Mouse (Mus musculus): ENCODE data around the gene Mrtfb.

The Mrtfb gene

DNA sequence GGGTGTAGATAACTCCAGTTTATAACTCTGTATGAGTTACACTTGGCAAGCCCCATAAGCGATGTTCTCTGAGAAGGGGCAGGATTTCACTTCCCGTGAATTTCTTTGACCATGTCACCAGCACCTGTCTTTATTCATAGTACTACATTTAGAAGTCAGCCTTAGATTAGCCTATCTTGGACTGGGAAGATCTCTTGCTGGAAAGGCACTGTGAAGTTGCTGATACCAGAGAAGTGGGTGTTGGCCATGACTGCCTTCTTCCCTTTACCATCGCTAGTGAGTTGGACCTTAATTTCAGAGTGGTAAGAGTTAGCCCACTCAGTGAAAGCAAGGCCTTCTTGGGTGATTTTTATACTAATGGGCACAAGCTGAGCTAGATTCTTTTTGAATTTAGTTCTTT lies 70.3 kb downstream of the Mrtfb start:
- no peak for TF ChIP-seq GATA4 (IDR thresholded peaks at IDR 0.05; ENCODE audit: insufficient replicate concordance, low read length)

DNA sequence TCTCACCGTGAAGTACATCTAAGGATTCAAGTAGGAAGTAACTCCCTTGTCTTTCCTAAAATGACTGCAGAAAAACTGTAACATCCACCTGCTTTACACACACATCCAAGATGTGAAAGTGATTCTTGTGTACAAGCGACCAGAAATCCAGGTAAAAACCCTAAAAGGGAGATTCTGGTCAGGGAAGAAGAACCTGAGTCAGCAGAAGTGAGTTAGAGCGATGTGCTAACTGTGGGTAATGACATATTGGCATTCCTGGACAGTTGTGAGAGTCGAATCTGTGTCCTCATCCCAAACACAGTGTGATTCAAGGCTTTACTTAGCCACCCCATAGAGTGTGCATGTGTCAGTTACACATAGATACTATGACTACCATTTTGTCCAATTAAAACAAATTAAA lies 72.4 kb downstream of the Mrtfb start:
- no peak for TF ChIP-seq GATA4 (IDR thresholded peaks at IDR 0.05; ENCODE audit: insufficient replicate concordance, low read length)

DNA sequence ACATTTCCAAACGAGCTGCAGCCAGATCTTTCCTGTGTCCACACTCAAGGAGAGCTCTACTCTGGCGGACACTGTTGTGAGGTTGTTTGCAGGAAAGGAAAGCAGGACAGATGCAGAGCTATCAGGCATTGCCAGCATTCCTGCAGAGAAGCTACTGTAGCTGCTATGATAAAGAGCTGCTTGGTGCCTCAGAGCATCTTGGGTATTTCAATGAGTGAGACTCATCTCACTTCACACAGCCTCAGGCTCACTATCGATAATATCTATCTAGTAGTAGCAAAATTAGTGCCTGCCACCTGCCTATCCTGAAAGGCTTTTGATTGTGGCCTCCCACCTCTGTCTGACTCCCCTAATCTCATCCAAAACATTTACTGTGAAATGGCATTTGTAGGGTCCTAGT lies 73.4 kb downstream of the Mrtfb start:
- TF ChIP-seq GATA4 (IDR thresholded peaks at IDR 0.05; ENCODE audit: insufficient replicate concordance, low read length): no peak

DNA sequence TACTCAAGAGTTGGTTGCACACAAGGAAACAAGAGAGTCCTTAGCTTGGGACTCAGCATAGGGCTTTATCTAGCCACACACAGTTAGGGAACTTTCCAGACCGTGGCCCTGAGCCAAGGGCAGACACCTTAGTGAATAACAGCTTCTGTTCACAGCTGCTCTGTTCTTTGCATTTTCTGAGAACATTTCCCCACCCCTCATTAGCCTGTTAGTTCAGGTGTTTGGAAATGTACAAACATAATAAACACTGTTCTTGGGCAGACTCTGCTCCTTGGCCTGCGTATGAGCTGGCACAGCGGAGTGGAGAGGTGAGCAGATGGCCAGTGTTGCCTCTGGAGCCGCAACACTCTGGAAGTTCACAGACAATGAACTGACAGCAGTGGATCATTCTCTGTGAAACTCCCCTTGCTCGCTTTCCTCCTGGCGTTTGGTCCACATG lies 74.0 kb downstream of the Mrtfb start:
- no peak for TF ChIP-seq GATA4 (IDR thresholded peaks at IDR 0.05; ENCODE audit: insufficient replicate concordance, low read length)

DNA sequence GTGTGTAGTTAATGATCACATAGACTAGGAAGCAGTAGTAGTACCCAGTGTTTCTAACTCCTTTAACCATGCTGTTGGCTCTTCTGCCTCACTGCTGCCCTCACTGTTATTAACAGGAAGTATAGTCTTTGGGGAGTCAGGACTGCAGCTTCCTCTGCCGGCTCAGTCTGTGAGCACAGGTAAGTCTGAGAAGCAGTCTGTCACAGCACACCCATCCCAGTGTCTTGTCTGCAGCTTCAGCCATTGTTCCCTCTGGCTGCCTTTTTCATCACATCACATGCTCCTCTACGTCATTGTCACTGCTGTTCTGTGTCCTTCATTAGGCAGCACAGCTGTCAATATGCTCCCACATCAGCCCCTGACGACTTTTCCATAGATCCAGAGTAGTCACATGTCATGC lies 75.6 kb downstream of the Mrtfb start:
- no peak for TF ChIP-seq GATA4 (IDR thresholded peaks at IDR 0.05; ENCODE audit: insufficient replicate concordance, low read length)

DNA sequence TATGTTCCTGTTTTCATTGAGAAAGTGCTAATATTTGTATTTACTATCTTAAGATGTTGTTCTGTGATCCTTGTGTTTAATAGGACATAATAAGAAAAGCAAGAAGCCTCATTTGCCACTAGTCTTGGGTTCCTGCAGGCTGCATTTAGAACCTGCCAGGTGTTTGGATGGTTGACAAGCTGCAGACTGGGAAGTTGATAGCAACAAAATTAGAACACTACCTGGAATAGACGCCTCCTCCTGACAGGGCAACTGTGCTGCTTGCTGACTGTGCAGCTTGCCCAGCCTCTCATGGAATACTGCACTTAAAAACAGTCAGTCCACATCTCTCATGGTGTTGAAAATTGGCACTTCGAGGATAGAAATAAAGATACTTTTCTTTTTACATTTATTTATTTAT lies 76.3 kb downstream of the Mrtfb start:
- no peak for TF ChIP-seq GATA4 (IDR thresholded peaks at IDR 0.05; ENCODE audit: insufficient replicate concordance, low read length)

DNA sequence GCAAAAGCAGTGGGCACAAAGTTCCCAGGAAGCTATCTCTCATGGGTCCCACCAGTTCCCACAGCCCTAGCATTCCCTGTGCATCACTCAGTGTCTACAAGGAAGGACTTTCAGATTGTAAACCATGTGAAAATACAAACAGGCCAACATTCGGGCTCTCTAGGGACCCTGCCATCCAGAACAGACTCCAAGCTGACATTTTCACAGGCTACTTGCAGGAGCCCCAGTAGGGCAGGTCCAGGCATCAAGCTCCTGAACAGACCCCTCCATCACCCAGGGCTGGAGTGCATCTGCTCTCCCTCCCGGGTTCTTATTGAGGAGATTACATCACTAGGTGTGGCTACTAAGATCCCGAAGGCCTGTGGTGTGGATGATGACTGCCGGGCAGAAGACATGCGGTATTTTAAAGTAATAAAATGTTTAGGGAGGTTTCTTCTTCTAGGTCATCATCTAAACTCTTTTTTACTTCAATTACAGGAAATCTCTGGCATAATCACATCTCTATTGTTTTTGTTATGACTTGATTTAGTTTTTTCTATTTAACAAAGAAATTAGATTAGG lies 77.6 kb downstream of the Mrtfb start:
- TF ChIP-seq GATA4 (IDR thresholded peaks at IDR 0.05; ENCODE audit: insufficient replicate concordance, low read length): no peak

DNA sequence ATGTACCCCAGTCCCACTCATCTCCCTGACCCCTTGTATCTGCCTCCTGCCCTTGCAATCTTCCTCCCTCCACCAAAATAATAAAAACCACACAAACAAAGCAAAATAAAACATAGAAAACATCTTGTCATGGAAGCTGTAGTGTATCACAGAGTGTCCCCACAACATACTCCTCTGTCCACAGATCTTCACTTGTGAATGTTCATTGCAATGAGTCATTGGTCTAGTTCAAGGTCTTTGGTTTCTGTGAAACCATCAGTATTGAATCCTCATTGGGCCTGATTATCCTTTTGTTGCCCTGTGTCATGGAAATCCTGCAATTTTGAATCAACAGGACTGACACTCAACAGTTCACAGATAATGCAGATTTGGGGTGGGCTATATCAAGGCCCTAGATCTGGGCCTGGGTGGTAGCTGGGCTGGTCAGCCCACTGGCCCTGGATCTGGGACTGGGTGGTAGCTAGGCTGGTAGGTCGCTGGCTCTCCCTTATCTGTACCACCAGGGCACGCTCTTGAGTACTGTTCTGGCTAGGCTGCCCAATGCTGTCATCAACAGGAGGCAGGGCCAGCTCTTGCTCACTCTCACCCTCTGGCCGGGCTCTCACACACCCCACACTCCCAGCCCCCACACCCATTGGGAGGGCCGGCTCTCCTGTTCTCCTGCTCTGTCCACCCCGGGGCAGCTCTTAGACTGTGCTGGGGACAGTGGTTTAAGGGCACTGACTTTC lies 80.4 kb downstream of the Mrtfb start:
- TF ChIP-seq GATA4 (IDR thresholded peaks at IDR 0.05; ENCODE audit: insufficient replicate concordance, low read length): peak; percentile 49; the same call in 1 of the 2 replicates

DNA sequence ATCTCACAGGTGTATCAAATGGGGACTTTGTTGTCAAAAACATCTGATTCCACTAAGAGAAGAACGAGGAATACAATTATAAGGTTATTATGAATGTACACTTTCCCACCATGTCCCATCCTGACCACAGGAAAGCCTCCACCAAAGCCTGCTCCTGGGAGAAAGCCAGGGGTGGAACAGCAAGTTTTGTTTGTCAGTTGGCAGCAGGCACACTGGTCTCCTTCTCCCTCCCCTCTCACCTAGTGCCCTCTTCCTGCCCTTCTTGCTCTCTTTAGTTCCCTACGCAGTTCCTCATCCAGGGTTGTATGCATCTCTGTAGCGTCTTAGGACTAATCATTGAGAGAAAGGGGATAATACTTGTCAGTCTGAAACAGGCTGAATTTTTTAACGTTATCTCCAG lies 81.8 kb downstream of the Mrtfb start:
- no peak; the same call in 1 of the 2 replicates for TF ChIP-seq GATA4 (IDR thresholded peaks at IDR 0.05; ENCODE audit: insufficient replicate concordance, low read length)

DNA sequence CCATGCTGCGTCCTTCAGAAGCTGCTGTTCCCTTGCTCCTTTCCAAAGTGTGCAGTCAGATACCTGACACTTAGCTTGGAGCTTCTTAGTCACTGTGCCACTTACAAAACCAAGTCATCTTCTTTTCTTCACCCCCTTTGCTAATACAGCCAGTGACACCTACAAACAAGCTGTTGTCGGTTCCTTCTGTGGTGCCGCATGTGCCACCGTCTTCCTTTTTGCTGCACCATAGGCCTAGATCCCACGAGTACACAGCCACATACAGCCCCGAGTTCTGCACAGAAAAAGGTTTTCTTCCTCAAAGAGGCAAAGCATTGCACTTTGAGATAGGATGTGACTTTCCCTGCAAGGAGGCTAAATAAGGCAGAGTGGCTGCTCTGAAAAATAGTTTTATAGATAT lies 83.2 kb downstream of the Mrtfb start:
- no peak for TF ChIP-seq GATA4 (IDR thresholded peaks at IDR 0.05; ENCODE audit: insufficient replicate concordance, low read length)

DNA sequence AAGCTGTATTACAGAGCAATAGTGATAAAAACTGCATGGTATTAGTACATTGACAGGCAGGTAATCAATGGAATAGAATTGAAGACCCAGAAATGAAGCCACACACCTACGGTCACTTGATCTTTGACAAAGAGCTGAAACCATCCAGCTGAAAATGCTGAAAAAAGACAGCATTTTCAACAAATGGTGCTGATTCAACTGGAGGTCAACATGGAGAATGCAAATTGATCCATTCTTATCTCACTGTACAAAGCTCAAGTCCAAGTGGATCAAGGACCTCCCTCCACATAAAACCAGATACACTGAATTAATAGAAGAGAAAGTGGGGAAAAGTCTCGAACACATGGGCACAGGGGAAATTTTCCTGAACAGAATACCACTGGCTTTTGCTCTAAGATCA lies 89.5 kb downstream of the Mrtfb start:
- TF ChIP-seq GATA4 (IDR thresholded peaks at IDR 0.05; ENCODE audit: insufficient replicate concordance, low read length): peak; percentile 73

DNA sequence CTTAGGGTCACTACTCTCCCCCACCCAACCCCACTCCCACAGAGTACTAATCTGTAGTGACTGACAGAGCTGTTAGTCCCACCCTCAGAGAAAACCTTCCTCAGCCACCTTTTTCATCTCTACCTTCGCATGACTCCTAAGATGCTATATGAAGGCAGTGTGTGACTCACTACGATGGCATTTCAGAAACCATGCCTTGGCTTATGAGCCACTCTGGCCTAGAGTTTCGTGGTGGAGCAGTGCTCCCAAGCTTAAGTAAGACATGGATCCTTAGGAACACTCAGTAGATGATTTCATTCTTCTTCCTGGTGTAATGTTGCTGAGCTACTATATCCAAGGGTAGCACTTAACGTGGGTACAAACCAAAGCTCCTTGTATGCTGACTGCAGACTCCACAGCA lies 94.4 kb downstream of the Mrtfb start:
- no peak for TF ChIP-seq GATA4 (IDR thresholded peaks at IDR 0.05; ENCODE audit: insufficient replicate concordance, low read length)

DNA sequence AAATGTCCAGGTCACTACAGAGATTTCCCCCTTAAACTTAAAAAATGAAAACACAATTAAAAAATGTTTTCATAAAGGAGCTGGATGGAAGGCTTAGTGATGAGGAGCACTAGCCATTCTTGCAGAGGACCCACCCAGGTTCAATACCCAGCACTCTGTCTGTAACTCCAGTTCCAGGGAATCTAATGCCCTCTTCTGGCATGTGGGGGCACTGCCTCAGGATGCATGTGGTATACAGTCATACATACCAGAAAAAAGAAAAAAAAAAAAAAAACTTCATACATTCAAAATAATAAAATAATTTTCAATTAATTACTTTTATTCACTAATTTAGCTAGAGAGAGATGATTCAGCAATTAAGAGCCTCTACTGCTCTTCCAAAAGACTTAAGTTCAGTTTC lies 95.0 kb downstream of the Mrtfb start:
- no peak for TF ChIP-seq GATA4 (IDR thresholded peaks at IDR 0.05; ENCODE audit: insufficient replicate concordance, low read length)

DNA sequence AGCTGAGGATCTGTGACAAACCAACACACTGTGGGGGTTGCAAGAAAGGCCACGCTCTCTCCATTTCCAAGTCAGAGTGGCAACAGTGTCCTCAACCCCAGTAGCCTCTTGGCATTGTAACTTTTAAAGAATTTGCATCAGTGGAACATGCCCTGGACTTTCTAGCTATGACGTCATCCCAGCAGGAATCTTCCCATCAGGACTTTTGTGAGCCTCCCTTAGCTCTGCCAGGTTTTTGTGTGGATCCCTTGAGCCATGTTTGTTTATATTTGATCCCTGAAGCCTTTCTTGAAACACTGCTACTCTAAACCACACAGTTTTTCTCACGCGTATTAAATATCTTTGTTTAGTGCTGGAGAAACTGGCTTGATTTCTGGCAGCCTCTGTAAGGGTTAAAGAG lies 97.6 kb downstream of the Mrtfb start:
- TF ChIP-seq GATA4 (IDR thresholded peaks at IDR 0.05; ENCODE audit: insufficient replicate concordance, low read length): no peak

DNA sequence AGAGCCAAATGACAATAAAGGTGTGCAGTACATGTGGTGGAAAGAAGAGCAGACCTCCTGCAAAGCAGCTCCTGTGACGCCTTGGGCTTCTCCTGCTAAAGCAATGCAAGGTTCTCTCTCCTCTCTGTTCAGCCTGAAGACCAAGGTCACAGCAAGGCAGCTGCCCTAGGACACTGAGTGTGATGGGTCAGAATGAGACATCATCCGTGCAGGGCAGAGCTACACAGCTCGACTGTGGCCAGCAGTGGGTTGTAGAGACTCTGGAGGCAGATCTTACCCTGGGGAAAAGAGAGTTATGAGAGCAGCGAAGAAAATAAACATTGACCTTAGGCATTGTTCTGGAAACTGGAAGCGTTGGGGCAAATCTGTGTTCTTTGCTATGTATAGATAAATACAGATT lies 98.2 kb downstream of the Mrtfb start:
- no peak for TF ChIP-seq GATA4 (IDR thresholded peaks at IDR 0.05; ENCODE audit: insufficient replicate concordance, low read length)

DNA sequence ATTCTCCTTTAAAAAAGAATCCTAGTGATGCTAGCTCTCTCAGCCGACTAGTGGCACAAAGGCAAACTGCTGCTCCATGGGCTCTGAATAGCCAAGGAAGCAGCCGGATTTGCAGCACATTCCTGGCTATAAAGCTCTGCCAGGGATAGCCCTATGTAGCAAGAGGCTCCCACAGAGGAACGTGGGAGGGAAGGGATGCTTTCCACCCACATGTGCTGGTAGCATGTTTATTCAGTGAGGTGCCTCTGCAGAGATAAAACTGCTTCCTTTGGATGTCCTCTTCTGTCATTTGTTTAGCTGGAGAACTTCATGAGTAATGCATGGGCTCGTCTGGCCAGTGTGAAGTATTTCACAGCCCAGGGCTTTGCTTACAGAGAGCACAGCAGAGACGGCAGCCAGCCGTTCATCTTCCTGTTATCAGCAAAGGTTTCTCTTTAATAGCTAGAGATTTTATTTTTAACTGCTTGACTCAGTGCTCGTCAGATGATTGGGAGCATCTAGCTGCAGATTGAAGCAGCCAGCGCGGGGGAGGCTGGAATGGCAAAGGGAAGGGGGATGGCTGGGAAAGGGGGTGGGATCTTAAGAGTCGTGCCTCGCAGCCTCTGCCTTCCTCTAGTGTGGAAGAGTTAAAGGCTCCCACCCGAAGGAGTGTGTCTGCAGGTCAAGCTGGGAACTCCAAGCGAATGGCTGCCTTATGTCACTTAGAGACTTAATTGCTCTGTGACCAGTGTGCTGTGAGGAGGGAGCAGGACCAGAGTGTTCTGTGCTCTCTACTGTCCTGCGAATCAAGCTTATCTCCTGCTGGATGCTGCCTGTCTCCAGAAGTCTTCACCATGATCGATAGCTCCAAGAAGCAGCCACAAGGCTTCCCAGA lies 101.8 kb downstream of the Mrtfb start:
- peak; percentile 82; the same call in 1 of the 2 replicates for TF ChIP-seq GATA4 (IDR thresholded peaks at IDR 0.05; ENCODE audit: insufficient replicate concordance, low read length)

Data from liver, adult (tissue).